Mouse (Mus musculus): Measurements from ENCODE around the gene Epha6.

- TF ChIP-seq CTCF (IDR thresholded peaks at IDR 0.05; ENCODE audit: low read depth, low read length) (no peak), GATA2 (IDR thresholded peaks at IDR 0.05; ENCODE audit: borderline replicate concordance, low read depth, low read length) (no peak)
Measured at GRCm38 (mm10) chr16:60375147-60375546, 230.2 kb downstream of the Epha6 start.
